ENCODE assay signal across 10 mouse cellular contexts in the genomic region with DNA sequence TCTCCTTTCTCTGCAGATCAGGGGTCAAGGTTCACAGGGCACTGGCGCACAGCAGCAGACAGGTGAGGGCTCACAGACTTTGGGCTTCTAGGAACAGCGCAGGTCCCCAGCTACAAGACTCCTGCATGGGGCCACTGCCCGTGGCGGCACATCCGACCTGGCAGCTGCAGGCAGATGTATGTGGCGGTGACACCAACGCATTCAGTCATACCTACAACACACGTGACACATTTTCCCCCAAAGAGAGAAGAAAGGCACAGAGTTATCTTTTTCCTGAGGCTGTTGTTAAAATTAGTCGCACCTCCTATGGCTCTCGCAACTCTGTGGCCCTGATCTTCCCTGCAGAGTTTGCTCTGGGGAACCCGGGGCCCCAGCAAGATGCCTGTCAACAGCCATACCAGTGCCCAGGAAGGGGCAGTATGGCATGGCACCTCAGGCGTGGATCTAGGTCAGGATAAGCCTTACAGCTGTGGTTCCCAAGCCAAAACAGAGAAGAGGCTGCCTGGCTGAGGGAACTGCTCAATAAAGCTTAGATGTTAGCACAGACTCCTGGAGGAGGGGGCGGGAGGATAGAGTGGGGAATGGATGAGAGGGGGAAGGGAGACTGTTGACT. TPM values are rescaled to one million over a fixed set of nuclear protein-coding genes. Genes with fewer than 3 reads are reported as not detected.
DNase-seq lines count a peak whose midpoint lies in the region; ATAC-seq and TF ChIP-seq lines count a peak whose summit lies in the region.
"Had no signal": no experiment of that assay in that cellular context is flagged by ENCODE, and none has a peak within 500 bp of the region (broad histone marks: within the 10 kb centered on the region; RNA-seq: fewer than 3 reads in every experiment).

No protein-coding gene starts in this region.

- H3K9ac ChIP-seq in limb, embryonic 14.5 days (ENCODE audit: low read depth, low read length, severe bottlenecking) = no peak overlapping the region

- H3K4me3 ChIP-seq in gastrocnemius, adult 2 months = no peak overlapping the region
- H3K4me3 ChIP-seq in limb, embryonic 14.5 days (replicated peaks; ENCODE audit: low read length) = no peak overlapping the region

- no peak for TF ChIP-seq CTCF in gastrocnemius, adult 2 months (IDR thresholded peaks at IDR 0.05)

- TF ChIP-seq POLR2A in limb, embryonic 14.5 days (IDR thresholded peaks at IDR 0.05; ENCODE audit: borderline replicate concordance, extremely low read depth, insufficient read depth, insufficient read length) = no peak

- H3K4me1 ChIP-seq in limb, embryonic 14.5 days (ENCODE audit: control insufficient read depth, insufficient read depth, low read length) = peaks cover 32% of the 10 kb centered on the region

- no peaks in the 10 kb centered on the region for H3K36me3 ChIP-seq in limb, embryonic 14.5 days (ENCODE audit: control insufficient read depth, insufficient read depth, low read length)

- no peaks in the 10 kb centered on the region for H3K9me3 ChIP-seq in limb, embryonic 14.5 days (ENCODE audit: control insufficient read depth, low read length)

- H3K4me2 ChIP-seq in limb, embryonic 14.5 days (replicated peaks; ENCODE audit: low read depth, low read length, severe bottlenecking) = no peak overlapping the region; the same call in 1 of the 2 replicates

- H3K27ac ChIP-seq in gastrocnemius, adult 2 months = peak overlapping the region; percentile 31; the same call in 1 of the 2 replicates
- peak overlapping the region; percentile 13; the same call in 1 of the 2 replicates for H3K27ac ChIP-seq in limb, embryonic 14.5 days (replicated peaks; ENCODE audit: low read depth, low read length)

- ATAC-seq in limb, embryonic 14.5 days (ENCODE audit: low FRiP score, low read depth) = no peak

- intact Hi-C loops in gastrocnemius, adult 2 months (cut with DNase I) = no loop called here

- DNase-seq in gastrocnemius, adult 2 months = no peak
- no peak for DNase-seq in gastrocnemius, postnatal 10 days
- peak; percentile 65 for DNase-seq in right cerebral cortex, adult 18-20 months
- no peak for DNase-seq in right cerebral cortex, postnatal 14 days
- DNase-seq in limb, embryonic 14.5 days (ENCODE audit: low spot score) = no peak
- peak; percentile 34 for DNase-seq in thymus, postnatal 25 days
- DNase-seq in c-Kit-positive CD71-positive TER-119-positive erythroid progenitor cells, embryonic 14.5 days (ENCODE audit: low spot score) = no peak
- DNase-seq in ovary, postnatal 10 days (ENCODE audit: low spot score) = no peak

- 19% methylated on average over 13 of the region's 13 CpGs for WGBS in limb, embryonic 14.5 days

- no peaks in the 10 kb centered on the region for H3K27me3 ChIP-seq in limb, embryonic 14.5 days (ENCODE audit: control insufficient read depth, insufficient read depth, low read length)

RNA-seq across cellular contexts. Expression of a gene that starts 53.1 kb away (rescaled TPM):
- 1 to 10 TPM in 1 of 2 experiments, under 1 TPM in 1; 0.47 to 1.8 TPM for total RNA-seq in gastrocnemius, adult 2 months (2021)
- 1 to 10 TPM; 5.3 to 5.9 TPM for total RNA-seq in gastrocnemius, postnatal 10 days (2021)
- polyA plus RNA-seq in limb, embryonic 14.5 days (2012; rRNA removed) = 1.2 and 1.3 TPM in 2 replicates
- polyA plus RNA-seq in limb, embryonic 14.5 days (2014; fragmentation: Nextera tagmentation; extraction: Ambion mirVana) = 2.2 and 3.1 TPM in 2 replicates
- total RNA-seq: common myeloid progenitor, adult 5-6 weeks had no signal
- polyA plus RNA-seq: liver, embryonic 16.5 days had no signal

Comparison
In these comparisons a context has a peak if more than half of its experiments do, and no peak if none do; other contexts are left out.
1. DNase-seq: peak in right cerebral cortex, adult 18-20 months (single experiment) and thymus, postnatal 25 days (single experiment); none in gastrocnemius, adult 2 months (single experiment), gastrocnemius, postnatal 10 days (single experiment), right cerebral cortex, postnatal 14 days (single experiment), limb, embryonic 14.5 days (single experiment), c-Kit-positive CD71-positive TER-119-positive erythroid progenitor cells, embryonic 14.5 days (single experiment) and ovary, postnatal 10 days (single experiment).